Mouse (Mus musculus): Measurements from ENCODE around the gene Zfp39. TPM values are rescaled to one million over a fixed set of nuclear protein-coding genes. Genes with fewer than 3 reads are reported as not detected.

Gene Zfp39
- polyA plus RNA-seq, 1 experiment, result 5.4 TPM

DNA sequence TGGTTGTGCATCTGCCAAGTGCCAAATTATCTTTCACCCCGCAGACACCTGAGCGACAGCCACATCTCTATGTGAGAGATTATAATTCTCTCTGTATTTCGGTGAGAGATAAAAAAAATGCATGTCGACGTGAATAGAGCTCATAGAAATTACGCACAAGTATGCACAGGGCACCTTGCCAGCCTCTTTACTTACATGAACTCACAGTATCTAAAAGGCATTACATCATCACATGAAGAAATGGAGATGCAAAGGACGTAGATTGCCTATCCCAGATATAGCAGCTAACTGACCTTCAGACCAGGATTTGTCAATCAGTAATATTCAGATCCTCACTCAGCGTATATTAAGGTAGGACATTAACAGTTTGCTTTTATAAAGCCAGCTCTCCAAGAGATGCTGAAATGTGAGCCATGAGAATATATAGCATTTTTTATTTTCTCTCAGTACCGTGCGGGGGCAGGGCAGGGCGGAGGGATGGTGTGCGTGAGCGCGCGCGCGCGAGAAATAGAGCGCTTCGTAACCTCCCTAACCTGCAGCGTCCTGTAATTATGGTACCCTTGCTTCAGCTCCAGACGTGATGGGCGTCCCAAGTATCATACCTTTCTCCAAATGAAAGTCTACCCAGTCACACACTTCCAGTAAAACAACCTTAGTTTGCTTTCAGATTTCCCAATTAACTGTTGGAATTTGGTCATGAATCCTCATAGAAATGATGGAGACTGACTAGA lies 43.9 kb upstream of the Zfp39 start:
- TF ChIP-seq CTCF (IDR thresholded peaks at IDR 0.05; ENCODE audit: borderline replicate concordance, insufficient read depth, low read depth, low read length) (no peak), POLR2A (IDR thresholded peaks at IDR 0.05; ENCODE audit: borderline replicate concordance, insufficient read depth, low read length) (no peak)
- H3K27ac ChIP-seq (ENCODE audit: insufficient read depth, low read length), result peak overlapping the region; percentile 89
- no peaks in the 10 kb centered on the region for H3K27me3 ChIP-seq (ENCODE audit: control insufficient read depth, insufficient read depth, low read length)
- H3K4me1 ChIP-seq (ENCODE audit: control insufficient read depth, insufficient read depth, low read length), result peaks cover 6% of the 10 kb centered on the region
- DNase-seq, result peak; percentile 79 to 82
- WGBS, result 3% methylated on average over 23 of the region's 23 CpGs
- H3K4me3 ChIP-seq (replicated peaks; ENCODE audit: insufficient read depth, low read depth, low read length), result peak overlapping the region; percentile 61

DNA sequence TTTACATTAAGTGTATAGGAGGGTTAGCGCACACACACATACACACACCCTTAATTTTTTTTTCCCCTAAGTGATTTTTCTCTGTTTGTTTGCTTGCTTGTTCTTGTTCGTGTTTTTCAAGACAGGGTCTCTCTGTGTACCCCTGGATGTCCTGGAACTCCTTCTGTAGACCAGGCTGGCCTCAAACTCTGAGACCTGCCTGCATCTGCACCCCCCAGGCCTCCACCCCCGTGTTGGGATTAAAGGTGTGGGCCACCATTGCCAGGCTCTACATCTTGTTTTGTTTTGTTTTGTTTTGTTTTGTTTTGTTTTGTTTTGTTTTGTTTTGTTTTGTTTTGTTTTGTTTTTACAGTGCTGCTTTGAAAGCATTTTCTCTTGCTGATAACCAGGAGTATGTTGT lies 43.3 kb upstream of the Zfp39 start:
- TF ChIP-seq CTCF (IDR thresholded peaks at IDR 0.05; ENCODE audit: borderline replicate concordance, insufficient read depth, low read depth, low read length) (no peak), POLR2A (IDR thresholded peaks at IDR 0.05; ENCODE audit: borderline replicate concordance, insufficient read depth, low read length) (no peak)
- WGBS, result 57% methylated on average over 3 of the region's 3 CpGs
- H3K4me3 ChIP-seq (replicated peaks; ENCODE audit: insufficient read depth, low read depth, low read length), result peak overlapping the region; percentile 61
- peak overlapping the region; percentile 89 for H3K27ac ChIP-seq (ENCODE audit: insufficient read depth, low read length)
- no peak for DNase-seq
- H3K4me1 ChIP-seq (ENCODE audit: control insufficient read depth, insufficient read depth, low read length), result peaks cover 6% of the 10 kb centered on the region
- H3K27me3 ChIP-seq (ENCODE audit: control insufficient read depth, insufficient read depth, low read length), result no peaks in the 10 kb centered on the region

DNA sequence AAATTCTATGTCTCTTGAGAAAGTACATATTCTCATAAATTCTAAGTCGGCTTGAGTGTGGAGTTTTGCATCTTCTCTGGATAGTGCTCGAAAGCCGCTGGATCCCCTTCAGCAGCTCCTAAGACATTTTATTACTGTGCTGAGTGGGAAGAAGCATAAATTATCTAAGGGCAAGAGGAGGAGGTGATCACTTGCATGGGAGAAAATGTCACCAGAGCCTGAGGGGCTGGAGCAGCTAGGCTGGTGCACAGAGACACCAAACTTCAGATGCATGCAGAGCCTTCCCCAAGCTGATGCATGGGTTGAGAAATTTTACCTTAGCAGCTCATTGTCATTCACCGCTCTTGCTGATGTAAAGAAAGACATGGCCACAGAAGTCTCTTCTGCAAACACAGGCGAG lies 40.1 kb upstream of the Zfp39 start:
- no peak overlapping the region for H3K4me3 ChIP-seq (replicated peaks; ENCODE audit: insufficient read depth, low read depth, low read length)
- no peak for TF ChIP-seq POLR2A (IDR thresholded peaks at IDR 0.05; ENCODE audit: borderline replicate concordance, insufficient read depth, low read length)
- no peak for TF ChIP-seq CTCF (IDR thresholded peaks at IDR 0.05; ENCODE audit: borderline replicate concordance, insufficient read depth, low read depth, low read length)
- peaks cover 6% of the 10 kb centered on the region for H3K4me1 ChIP-seq (ENCODE audit: control insufficient read depth, insufficient read depth, low read length)
- DNase-seq, result no peak
- H3K27ac ChIP-seq (ENCODE audit: insufficient read depth, low read length), result no peak overlapping the region
- 86% methylated on average over 5 of the region's 5 CpGs for WGBS
- H3K27me3 ChIP-seq (ENCODE audit: control insufficient read depth, insufficient read depth, low read length), result no peaks in the 10 kb centered on the region

DNA sequence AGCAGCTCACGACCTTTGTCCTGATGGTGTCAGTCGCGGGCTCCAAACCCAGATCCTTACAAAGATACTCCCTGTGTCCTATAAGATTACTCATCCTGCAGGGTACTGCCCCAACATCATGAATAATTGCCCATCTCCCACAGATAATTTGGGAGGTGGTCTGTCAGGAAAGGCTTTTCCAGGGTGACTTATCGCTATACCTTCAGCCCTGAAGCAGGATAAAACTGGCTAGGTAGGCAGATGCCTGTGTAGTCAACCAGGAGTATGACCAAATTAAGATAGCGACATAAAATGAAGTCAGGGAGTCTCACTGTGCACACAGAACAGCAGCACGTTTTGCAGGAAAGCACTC lies 35.0 kb upstream of the Zfp39 start:
- Histone ChIP-seq H3K27ac (ENCODE audit: insufficient read depth, low read length) (peak overlapping the region; percentile 67), H3K27me3 (ENCODE audit: control insufficient read depth, insufficient read depth, low read length) (no peaks in the 10 kb centered on the region), H3K4me3 (replicated peaks; ENCODE audit: insufficient read depth, low read depth, low read length) (peak overlapping the region; percentile 88), H3K4me1 (ENCODE audit: control insufficient read depth, insufficient read depth, low read length) (peaks cover 16% of the 10 kb centered on the region)
- TF ChIP-seq CTCF (IDR thresholded peaks at IDR 0.05; ENCODE audit: borderline replicate concordance, insufficient read depth, low read depth, low read length) (no peak), POLR2A (IDR thresholded peaks at IDR 0.05; ENCODE audit: borderline replicate concordance, insufficient read depth, low read length) (no peak)
- DNase-seq, result no peak
- WGBS, result 5% methylated on average over 6 of the region's 6 CpGs

DNA sequence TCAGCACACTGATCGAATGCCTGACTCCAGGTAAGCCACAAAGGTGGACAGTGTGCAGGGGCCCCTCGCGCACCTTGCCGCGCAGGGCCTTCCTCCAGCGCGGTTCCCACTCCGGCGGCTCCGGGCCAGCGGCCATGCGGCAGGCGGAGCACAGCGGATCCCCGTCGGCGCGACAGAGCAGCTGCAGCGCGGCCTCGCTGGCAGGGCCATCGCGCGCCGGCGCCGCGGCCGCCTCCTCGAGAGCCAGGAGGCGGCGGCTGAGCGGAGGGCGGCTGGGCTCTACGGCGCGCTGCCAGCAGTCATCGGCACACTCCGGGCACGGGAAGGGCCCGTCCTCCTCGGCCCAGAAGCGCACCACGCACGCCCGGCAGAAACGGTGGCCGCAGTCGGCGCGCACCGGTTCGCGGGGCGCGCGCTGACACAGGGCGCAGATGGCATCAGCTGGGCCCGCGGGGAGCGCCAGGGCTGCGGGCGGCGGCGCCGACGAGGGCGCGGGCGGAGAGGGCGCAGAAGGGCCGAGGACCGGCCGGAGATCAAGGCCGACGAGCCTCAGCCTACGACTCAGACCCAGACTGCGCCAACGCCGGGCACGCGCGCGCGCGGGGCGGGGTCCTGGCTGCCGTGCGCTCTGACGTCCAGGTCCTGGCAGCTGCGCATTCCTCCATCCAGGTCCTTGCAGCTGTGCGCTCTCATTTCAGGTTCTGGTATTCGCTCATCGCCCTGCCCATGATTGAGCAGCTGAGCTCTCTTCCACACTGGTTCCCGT lies 34.5 kb upstream of the Zfp39 start, which contains the start of gene Rnf187:
Rnf187 (minus strand) TSS at position 595 of the 766 bp plus-strand sequence.
- Histone ChIP-seq H3K4me1 (ENCODE audit: control insufficient read depth, insufficient read depth, low read length) (peaks cover 16% of the 10 kb centered on the region), H3K27ac (ENCODE audit: insufficient read depth, low read length) (peak within 1 kb of the TSS; percentile 88), H3K27me3 (ENCODE audit: control insufficient read depth, insufficient read depth, low read length) (no peaks in the 10 kb centered on the region), H3K4me3 (replicated peaks; ENCODE audit: insufficient read depth, low read depth, low read length) (peak within 1 kb of the TSS; percentile 88)
- peak; percentile 95 to 97 for DNase-seq
- WGBS, result under 1% methylated on average over 93 of the region's 95 CpGs
- TF ChIP-seq POLR2A (IDR thresholded peaks at IDR 0.05; ENCODE audit: borderline replicate concordance, insufficient read depth, low read length), result peak; percentile 91
- TF ChIP-seq CTCF (IDR thresholded peaks at IDR 0.05; ENCODE audit: borderline replicate concordance, insufficient read depth, low read depth, low read length), result no peak

DNA sequence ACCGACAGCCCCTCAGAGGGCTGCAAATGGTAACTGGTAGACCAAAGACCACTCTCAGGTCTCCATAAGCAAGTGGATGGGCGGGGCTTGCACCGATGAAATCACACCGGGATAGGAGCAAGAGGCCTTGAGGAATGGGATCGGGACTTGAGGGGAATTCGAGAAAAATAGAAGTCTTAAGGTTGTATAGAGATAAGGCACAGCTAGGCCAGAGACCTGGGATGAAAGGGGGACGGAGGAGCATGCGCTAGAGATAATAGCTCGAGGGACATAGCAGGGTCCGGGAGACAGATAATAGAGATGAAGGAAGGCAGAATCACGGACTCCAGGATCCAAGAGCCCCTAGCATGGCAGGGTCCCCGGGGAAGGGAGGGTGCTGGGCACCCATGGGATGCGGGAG lies 33.9 kb upstream of the Zfp39 start:
- H3K27ac ChIP-seq (ENCODE audit: insufficient read depth, low read length), result peak overlapping the region; percentile 88
- DNase-seq, result peak in 1 of 2 experiments; percentile 42
- H3K4me3 ChIP-seq (replicated peaks; ENCODE audit: insufficient read depth, low read depth, low read length), result peak overlapping the region; percentile 88
- peaks cover 16% of the 10 kb centered on the region for H3K4me1 ChIP-seq (ENCODE audit: control insufficient read depth, insufficient read depth, low read length)
- H3K27me3 ChIP-seq (ENCODE audit: control insufficient read depth, insufficient read depth, low read length), result no peaks in the 10 kb centered on the region
- WGBS, result under 1% methylated on average over 13 of the region's 13 CpGs
- TF ChIP-seq CTCF (IDR thresholded peaks at IDR 0.05; ENCODE audit: borderline replicate concordance, insufficient read depth, low read depth, low read length) (no peak), POLR2A (IDR thresholded peaks at IDR 0.05; ENCODE audit: borderline replicate concordance, insufficient read depth, low read length) (no peak)

DNA sequence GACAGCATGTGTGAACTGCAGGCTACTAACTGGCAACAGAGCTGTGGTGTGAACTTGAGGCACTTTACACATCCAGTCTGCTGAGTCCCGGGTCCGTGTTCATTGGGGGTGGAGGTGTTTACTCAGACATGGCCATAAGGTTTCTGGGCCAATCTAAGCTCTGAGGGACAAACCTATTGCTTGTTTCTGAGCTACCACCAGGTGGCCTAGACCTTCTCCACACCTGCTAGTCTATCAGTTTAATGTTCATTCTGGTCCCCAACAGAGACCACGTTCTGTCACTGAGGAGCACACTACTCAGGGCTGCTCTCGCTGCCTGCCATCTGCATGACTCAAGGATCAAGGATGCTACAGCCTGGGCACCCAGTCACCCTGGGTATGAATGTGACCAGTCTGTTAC lies 27.6 kb upstream of the Zfp39 start:
- Histone ChIP-seq H3K4me3 (replicated peaks; ENCODE audit: insufficient read depth, low read depth, low read length) (no peak overlapping the region), H3K27me3 (ENCODE audit: control insufficient read depth, insufficient read depth, low read length) (no peaks in the 10 kb centered on the region), H3K27ac (ENCODE audit: insufficient read depth, low read length) (no peak overlapping the region), H3K4me1 (ENCODE audit: control insufficient read depth, insufficient read depth, low read length) (peaks cover 4% of the 10 kb centered on the region)
- WGBS, result 34% methylated on average over 4 of the region's 4 CpGs
- TF ChIP-seq CTCF (IDR thresholded peaks at IDR 0.05; ENCODE audit: borderline replicate concordance, insufficient read depth, low read depth, low read length) (peak; percentile 20; the same call in 1 of the 2 replicates), POLR2A (IDR thresholded peaks at IDR 0.05; ENCODE audit: borderline replicate concordance, insufficient read depth, low read length) (no peak)
- DNase-seq, result no peak
